Mouse (Mus musculus) adrenal gland, adult 2 months (tissue): ENCODE data around the gene Trak1. TPM values are rescaled to one million over a fixed set of nuclear protein-coding genes. Genes with fewer than 3 reads are reported as not detected.
A peak's percentile ranks its signal among the peaks of the same experiment; 100 is the strongest.
"Not testable (repeated sequence)": the region's sequence is repeated elsewhere in the genome, so short reads cannot be mapped to it uniquely, and the experiment has no call there.

Experiments used
- DNase-seq: peaks from one replicate; pipeline ENCODE4 v3.0.0; 2021
- polyA plus RNA-seq: library from polyadenylated mRNA; depleted of rRNA; stranded (reverse); fragments of >200 nt; gene quantifications from 2 replicates; pipeline ENCODE4 v1.2.3, GENCODE M21; 2012
- total RNA-seq, 2 experiments: library from RNA; stranded (reverse); gene quantifications; 2 replicates each; pipeline ENCODE4 v1.2.3; 2021

Gene Trak1
- total and polyA plus RNA-seq, 3 experiments, result 52.2 to 83.7 (median 67.8) TPM

DNA sequence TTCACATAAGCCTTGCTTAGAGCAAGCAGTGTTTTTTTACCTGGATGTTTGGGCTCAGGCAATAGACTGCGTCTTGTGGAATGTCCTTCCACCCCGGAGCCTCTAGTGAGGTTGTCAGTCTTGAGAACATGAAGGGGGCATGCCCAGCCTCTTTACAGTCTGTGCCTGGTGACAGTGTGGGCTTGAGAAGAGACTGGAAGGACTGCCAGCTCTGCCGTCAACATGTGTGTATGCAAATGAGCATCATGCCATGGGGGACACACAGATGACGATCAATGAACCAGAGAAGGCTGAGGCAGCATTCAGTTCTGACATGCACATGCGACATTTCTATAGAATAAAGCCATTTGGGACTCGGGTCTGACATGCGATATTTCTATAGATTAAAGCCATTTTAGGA, 132.3 kb downstream of the Trak1 start:
- no peak for DNase-seq

DNA sequence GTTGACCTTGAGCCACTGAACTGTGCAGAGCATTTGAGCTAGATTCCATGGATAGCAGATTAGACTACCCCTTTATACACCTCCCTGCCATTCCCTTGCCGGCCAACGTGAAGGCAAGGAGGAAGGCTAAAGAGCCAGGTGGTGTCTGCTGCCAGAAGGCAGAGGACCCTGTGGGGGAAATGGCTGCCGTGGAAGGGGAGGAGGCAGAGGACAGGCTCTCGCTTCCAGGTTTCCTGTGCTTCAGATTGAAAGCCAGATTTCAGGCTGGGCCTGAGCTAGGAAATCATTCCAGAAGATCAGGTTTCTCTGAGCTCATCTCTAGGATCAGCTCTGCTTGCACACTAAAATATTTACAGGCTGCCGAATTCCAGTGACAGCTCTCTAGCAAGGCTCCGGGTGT, 133.1 kb downstream of the Trak1 start:
- DNase-seq, result no peak

DNA sequence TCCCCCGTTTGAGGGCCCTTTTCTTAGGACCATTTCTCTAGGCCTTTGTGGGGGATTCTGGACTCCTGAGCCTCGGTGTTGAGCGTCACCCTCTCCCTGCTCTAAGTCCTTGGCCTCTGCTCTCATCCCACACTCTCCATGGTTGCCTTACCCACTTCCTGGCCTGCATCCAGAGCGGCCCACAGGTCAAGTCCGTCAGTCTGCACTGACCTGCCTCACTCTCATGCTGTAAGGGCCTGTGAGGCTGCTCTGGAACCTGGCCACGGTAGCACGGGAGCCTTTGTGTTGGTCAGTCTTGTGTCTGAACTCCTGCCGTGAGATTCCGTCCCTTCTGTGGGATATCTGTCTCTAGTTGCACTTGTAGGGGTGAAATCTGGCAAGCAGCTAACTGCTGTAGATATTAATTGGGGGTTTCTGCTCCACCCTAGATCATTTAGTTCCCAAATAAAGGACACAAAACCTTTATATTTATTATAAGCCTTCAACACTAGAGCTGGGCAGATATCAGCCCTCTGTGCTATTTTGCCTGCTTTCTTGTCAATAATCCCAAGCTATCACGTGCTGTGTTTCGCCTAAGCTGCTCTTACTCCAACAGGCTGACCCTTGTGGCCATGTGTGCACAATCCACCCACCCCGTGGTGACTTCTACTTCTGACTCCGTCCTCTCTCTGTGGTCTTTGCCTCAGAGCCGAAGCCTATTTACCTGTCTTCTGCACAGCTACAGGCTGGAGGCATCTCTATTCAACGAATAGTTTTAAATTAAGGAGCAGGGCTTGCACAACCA, 136.6 kb downstream of the Trak1 start:
- peak; percentile 31 for DNase-seq

DNA sequence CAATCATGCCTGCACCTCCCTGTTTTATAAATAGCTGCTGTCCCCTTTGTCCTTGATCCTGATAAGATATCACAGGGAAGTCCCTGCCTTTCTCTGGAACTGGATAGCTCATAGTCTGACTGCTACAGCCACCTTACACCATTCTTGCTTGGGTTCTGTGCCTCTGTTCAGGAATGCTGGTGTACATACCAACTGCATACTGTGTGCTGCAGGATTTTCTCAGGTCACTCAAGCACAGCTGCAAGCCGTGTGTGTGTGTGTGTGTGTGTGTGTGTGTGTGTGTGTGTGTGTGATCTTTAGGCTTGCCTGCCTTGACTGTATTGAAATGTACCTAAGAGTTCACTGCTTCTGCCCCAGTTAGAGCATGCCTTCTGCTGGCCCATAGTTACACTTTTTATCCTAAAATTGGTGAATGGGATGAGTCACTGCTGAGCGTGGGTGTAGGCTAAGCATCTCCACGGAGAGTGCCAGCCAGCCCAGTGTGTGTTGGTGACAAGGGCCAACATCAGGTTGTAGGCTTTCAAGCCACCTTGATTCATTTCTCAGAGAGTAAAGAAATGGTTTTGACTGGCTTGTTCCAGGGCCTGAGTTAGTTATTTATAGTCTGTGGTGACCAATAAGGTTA, 138.1 kb downstream of the Trak1 start:
- peak; percentile 58 for DNase-seq

DNA sequence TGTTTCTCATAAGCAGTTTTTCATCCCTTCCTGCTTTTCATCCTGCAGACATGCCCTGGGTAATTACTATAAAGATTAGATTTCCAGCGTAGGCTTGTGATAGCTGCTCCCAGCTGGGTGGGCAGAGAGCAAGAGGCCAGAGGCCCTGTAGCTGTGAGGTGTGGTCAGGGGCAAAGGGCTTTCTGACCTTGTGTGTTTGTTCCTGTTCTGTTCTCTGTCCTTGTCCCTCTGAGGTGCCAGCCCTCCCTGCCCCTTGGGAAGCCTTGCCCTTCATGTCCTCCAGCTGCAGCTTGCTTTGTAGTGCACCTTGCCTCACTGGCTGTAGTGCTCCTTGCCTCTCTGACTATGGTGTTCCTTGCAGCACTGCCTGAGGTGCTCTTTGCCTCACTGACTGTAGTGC, 139.2 kb downstream of the Trak1 start:
- DNase-seq, result no peak

DNA sequence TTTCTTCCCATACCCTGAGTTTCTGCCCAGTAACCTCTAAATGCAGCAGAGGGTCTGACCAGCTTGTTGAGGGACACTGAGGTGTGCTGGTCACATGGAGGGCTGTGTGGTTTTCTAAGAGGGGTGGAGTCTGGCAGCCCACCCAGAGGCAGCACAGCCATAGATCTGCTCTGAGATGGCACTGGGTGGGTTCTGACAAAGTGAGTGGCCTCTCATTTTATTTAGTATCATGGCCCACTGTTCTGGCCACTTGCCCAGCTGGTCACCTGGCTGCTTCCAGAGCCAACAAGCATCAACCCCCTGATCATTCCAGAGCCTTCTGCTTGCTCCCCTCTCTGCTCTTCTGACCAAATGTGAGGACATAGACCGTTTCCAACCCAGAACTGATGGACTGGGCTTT, 144.8 kb downstream of the Trak1 start:
- DNase-seq, result no peak

DNA sequence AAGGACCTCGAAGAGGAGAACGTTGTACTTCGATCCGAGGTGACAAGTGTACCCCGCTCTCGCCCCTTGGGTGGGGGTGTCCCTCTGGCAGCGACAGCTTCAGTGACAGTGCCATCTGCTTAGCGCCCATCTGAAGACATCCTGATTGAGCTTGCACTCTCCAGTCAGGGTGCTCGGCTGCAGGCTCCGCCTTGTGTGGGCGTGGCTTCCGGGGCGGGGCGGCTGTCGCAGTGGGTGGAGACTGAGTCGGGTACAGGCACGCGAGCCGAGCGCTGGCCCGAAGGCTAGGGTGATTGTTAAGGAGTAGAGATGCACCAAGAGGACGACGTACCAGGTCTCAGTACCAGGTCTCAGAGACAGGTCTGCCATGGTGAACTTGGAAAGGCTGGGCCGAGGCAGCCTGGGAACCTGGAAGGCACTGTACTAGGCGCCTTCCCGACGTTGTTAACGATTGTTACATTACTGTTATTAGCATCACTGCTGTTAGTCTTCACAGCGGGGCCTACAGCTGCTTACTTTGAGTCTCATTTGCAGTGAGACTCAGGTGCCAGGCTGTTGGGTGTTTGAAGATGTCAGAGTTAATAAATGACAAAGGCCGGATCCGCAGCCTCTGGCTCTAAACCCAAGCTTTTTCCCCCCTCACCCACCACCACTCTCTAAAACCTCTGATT, 146.5 kb downstream of the Trak1 start:
- DNase-seq, result no peak

DNA sequence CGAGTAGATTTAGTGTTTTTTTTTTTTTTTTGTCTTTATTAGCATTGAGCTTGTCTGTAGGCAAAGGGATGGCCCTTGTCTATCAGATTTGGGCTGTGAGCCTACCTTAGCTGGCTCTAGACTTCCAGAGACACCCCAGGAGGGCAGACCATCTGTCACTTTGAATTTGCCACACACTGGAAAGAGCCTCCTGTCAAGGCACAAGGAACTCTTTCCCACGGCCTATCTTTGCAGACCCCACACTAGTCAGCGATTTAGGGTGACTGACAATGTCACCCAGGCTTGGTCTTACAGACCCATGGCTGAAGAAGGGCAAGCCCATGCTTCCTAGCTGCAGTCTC, 147.0 kb downstream of the Trak1 start:
- no peak for DNase-seq

DNA sequence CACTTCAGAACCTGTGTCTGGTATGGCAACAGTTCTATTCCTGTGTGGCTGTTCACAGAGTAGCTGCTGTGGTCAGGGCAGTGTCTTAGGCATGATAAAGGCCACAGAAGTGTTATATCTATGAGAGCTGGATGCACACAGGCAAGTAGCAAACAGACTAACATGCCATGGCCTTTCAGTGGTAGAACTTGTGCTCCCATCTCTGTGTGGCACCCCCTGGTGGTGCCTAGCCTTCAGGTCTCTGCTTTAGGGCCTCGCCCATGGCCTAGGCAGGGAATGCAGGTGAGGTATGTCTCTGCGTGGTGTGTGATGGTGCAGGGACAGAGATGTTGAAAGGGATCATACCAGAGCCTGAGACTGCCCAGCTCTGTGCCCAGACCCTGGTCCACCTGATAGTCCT, 148.1 kb downstream of the Trak1 start:
- DNase-seq, result peak; percentile 41

DNA sequence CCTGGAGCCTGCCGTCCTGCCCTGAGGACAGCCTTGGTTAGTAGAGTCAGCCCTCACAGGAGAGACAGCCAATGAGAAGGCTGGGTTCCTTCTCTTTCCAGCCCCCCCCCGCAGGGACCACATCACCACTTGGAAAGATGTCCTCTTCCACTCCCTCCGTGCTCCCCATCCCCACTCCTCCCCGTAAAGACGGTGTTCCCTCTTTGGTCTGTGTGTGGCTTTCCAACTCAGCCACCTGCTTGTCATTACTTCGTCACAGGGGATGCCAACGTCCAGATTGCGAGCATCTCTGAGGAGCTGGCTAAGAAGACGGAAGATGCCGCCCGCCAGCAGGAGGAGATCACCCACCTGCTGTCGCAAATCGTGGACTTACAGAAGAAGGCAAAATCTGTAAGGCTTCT, 149.1 kb downstream of the Trak1 start:
- DNase-seq, result no peak

DNA sequence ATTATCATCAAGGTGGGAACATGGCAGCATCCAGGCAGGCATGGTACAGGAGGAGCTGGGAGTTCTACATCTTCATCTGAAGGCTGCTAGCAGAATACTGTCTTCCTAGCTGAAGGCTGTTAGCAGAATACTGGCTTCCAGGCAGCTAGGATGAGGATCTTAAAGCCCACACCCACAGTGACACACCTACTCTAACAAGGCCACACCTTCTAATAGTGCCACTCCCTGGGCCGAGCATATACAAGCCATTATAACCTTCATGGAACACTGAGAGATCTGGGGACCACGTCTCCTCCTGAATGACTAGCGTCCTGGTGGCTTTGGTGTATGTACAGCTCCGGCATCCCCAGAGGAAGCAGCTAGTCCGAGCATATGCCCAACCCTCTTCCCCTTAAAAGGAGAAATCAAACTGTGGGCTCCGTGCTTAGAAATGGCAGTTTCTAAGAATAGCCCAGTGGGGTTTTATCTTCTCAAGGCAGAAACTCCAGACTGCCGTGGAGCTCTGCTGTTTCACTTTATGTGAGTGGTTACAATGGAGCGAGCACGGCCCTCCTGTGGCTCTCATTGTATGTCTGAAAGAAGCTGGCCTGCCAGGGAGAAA, 155.1 kb downstream of the Trak1 start:
- not testable (repeated sequence) for DNase-seq

DNA sequence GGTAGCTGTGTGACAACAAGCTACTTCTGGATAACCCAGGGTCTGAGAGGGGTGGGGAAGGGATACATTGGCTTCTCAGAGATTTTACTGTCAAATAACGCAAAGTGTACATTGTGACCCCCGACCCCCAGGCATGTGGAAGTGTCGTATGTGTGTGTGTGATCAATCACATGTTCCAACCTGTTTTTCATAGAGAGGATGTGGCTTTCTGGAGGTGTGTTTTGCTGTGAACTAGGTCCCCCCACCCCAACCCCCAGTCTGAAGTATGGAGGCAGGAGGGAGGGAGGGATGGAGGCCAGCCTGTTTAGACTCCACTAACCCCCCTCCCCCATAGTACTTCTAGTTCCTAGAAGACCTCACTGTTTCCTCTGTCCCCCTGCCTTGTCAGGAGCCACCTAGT, 157.6 kb downstream of the Trak1 start:
- DNase-seq, result no peak

DNA sequence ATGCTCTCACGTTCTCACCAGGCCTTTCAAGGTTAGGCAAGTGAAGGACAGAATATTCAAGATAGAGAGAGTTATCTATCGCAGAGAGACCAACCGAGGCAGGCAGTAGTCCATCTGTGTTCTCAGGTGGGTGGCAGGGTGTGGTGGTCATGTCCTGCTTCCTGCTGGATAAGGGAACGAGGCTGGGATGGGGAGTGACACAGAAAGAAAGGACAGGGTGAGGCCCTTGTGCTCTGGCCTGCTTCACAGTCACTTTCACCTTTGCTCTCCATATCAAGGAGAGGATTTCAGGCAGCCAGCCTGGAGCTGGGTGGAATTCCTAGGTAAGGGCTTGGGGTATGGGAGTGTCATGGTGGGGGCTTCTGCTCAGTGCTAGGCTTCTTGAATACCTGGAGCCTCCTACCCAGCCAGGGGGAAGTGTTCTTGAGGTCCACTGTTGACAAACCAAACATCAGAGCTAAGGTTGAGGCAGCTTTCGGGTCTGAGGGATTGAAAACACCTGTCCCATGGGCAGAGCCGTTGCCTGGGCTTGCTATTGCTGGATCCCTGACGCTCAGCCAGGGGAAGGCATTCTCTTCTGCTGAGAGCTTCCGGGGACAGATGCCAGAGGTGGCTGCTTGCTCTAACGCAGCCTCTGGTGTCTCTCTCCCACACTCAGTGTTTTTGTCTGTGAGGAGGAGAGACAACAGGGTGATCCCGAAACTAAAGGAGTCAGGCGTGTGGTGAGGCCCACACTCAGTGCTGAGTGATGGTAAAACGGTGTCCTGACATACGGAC, 159.6 kb downstream of the Trak1 start:
- no peak for DNase-seq

DNA sequence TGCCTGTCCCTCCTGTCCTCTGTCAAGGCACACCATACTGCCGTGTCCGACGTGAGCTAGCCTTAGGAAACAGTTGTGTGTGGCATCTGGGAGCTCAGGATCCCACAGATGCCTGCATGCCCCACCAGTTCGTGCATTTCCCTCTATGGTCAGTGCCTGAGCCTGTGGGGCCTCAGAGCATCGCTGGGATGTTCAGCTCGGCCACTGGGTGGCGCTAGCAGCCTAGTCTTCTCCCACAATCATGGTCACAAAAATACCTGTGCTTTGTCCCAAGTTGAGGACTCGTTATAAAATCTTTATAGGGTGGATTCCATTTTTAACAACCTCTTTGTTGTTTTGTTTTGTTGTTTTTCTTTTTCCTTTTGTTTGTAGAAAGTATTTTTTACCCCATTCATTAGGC, 161.2 kb downstream of the Trak1 start:
- peak; percentile 38 for DNase-seq

DNA sequence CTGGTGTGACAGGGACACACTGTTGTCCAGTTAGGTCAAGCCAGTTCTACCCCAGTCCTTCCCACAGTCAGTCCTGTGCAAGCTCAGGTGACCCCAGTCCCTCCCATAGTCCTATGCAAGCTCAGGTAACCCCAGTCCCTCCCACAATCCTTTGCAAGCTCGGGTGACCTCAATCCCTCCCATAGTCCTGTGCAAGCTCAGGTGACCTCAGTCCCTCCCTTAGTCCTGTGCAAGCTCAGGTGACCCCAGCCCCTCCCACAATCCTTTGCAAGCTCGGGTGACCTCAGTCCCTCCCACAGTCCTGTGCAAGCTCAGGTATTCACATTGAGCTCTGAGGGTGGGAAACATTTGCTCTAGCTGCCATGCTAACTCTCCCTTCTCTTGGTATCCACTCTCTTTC, 162.6 kb downstream of the Trak1 start:
- DNase-seq, result no peak

DNA sequence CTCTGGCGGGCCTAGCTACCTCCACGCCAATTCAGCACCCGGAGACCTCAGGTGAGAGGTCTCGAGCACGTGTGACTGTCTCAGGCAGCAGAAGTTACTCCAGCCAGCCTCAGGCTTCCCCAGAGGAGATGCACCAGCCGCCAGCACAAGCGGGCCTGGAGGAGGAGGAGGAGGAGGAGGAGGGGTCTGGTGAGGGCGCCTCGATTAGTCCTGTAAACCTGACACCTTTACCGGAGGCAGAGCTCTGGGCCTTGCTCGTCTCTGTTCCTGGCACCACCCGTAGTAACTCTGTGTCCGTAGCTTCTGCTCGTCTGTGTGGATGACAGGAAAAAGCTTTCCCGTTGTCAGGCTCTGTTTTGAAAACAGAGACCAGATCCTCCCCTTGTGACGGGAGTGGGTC, 163.2 kb downstream of the Trak1 start:
- no peak for DNase-seq

DNA sequence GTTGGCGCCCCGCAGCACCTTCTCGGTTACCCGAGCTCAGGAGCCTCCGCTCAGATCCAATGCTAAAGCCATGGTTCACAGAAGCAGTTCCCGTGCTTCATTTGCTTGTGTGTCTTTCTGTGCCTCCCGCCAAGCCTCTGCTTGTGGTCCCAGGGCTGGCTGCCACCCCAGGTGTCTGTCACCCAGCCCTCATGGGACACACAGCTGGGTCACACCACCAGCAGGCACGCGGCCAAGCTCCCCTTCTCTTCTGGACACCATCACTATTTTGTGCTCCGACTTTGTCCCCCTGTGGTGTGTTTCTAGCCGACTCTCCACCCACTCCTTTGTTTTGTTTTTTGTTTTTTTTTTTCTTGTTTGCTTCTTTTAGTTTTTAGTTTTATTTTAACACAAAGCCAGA, 170.2 kb downstream of the Trak1 start:
- DNase-seq, result no peak

DNA sequence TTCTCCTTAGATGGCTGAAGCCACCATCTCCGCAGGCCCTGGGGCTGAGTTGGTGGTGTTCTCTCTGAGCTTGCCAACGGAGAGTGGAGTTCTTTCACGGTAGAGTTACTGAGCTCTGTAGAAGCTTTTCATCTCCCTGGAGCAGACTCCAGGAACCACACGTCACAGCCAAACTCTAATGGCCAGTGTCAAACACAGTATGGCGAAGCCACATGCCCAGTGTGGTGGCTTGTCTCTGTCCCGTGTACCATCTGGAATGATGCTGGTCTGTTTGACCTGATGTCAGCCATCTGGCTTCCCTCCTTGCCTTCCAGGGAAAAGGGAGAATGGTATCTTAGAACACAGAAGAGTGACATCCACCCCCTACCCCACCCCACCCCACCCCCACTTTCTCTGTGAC, 172.4 kb downstream of the Trak1 start:
- DNase-seq, result no peak

DNA sequence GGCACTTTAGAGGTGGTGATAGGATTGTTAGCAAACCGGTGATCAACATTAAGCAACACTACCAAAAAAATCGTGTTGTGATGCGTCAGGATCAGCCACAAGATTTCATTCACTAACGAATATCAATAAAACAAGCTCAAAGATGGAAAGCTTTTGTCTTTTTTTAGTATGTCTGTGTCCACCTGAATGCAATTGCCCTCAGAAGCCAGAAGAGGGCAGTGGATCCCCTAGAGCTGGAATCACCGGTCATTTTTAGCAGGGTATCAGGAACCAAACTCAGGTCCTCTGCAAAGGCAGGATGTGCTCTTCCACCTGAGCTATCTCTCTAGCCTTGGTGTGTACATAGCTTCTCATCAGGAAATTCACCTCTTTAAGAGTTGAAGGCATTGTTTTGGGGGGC, 177.5 kb downstream of the Trak1 start:
- no peak for DNase-seq

DNA sequence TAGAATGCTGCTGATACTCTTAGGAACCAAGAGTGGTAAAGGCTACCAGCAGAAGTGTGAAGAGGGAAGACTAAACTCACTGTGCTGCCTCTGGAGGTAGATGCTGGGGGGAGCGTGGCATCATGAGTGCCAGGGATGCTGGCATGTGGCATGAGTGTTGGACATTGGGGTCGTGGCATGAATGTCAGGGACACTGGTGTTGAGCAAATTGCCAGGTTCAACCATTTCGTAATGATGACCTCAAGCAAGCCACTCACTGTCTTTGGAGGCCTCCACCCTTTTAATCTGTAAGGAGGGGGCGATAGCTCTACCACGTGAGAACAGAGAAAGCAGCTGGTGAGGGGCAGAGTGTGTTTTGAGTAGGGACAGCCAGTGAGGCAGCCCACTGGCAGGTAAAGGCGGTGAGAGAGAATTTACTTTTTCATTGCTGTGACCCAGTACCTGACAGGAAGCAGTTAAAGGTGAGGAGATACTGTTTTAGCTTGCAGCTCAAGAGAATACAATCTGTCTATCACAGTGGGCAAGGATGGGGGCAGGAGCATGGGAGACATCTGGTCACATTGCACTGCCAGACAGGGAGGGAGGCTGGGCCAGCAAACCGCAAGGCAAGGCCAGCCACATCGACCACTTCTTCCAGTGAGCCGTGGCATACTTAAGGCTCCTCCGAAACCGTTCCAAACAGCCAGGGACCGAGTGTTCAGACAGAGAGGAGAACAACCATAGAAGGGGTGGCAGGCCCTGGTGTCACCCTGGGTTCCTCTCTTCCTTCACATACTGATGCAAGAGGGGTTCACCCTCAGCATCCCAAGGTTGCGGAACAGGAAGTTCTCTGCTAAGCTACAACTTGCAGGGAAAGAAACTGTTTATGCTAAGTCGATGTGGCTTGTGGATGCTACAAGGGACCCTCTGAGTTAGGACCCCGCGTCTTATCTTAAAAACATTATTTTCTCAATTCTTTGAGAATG, 178.5 kb downstream of the Trak1 start:
- DNase-seq, result peak; percentile 47

DNA sequence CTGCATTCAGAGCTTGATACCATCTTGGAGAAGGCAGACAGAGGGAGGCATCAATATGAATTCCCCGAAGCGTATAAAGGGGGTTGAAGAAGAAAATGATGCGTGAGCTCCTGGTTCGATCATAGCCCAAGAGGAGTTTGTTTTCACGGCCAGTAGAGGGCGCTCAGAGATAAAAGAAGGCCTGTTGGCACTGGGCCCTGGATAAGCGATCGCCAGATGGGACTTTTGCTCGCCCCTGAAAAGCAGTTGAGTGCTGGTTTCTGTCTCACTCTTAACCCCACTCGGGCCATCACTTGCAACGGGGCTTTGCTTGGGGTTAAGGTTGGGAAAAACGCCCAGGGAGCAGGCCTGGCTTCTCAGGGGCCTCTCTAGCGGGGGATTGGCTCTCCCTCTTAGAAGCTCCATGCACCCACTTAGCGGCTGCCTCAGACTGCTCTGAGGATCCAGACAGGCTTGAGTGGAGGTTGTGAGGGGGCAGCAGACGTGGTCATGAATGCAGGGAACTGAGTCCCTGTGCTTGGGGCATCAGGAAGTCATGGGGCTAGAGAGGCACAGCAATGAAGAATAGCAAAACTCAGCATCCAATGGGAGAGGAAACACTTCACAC, 180.1 kb downstream of the Trak1 start:
- peak; percentile 51 for DNase-seq
